Mouse (Mus musculus) cerebellum, adult 11 months (tissue): ENCODE results near the gene Cttn.

Source experiments
- DNase-seq: peaks from one replicate; pipeline ENCODE4 v3.0.0; 2022

Cttn gene

GRCm38 (mm10) chr7:144470545-144471059 is at the start of gene Cttn:
Gene Cttn, minus strand, starts transcription at chr7:144471009.
- DNase-seq, result peak; percentile 80

GRCm38 (mm10) chr7:144519852-144520251 is 49.0 kb upstream of the Cttn start:
- no peak for DNase-seq

GRCm38 (mm10) chr7:144516711-144517110 is 45.9 kb upstream of the Cttn start:
- DNase-seq, result no peak

- no peak for DNase-seq
Observed at GRCm38 (mm10) chr7:144509090-144509489, 38.3 kb upstream of the Cttn start.

GRCm38 (mm10) chr7:144506807-144507206 is 36.0 kb upstream of the Cttn start:
- no peak for DNase-seq

GRCm38 (mm10) chr7:144503959-144504358 is 33.1 kb upstream of the Cttn start:
- DNase-seq, result no peak

GRCm38 (mm10) chr7:144492931-144493330 is 22.1 kb upstream of the Cttn start:
- DNase-seq, result no peak

GRCm38 (mm10) chr7:144490201-144490873 is 19.5 kb upstream of the Cttn start:
- DNase-seq, result no peak

- no peak for DNase-seq
Observed at GRCm38 (mm10) chr7:144489067-144489774, 18.4 kb upstream of the Cttn start.

GRCm38 (mm10) chr7:144480314-144480713 is 9.5 kb upstream of the Cttn start:
- no peak for DNase-seq

- DNase-seq, result no peak
Observed at GRCm38 (mm10) chr7:144479569-144479968, 8.8 kb upstream of the Cttn start.

GRCm38 (mm10) chr7:144475741-144476140 is 4.9 kb upstream of the Cttn start:
- no peak for DNase-seq

- no peak for DNase-seq
Observed at GRCm38 (mm10) chr7:144473486-144473885, 2.7 kb upstream of the Cttn start.

- no peak for DNase-seq
Observed at GRCm38 (mm10) chr7:144471103-144471502, 294 bp upstream of the Cttn start.

- peak; percentile 16 for DNase-seq
Observed at GRCm38 (mm10) chr7:144469908-144470544, 783 bp downstream of the Cttn start.

GRCm38 (mm10) chr7:144469181-144469641 is 1.6 kb downstream of the Cttn start:
- peak; percentile 10 for DNase-seq

- DNase-seq, result no peak
Observed at GRCm38 (mm10) chr7:144468741-144469140, 2.1 kb downstream of the Cttn start.

GRCm38 (mm10) chr7:144462577-144462976 is 8.2 kb downstream of the Cttn start:
- no peak for DNase-seq

- no peak for DNase-seq
Observed at GRCm38 (mm10) chr7:144461246-144461902, 9.4 kb downstream of the Cttn start.

GRCm38 (mm10) chr7:144458881-144459280 is 11.9 kb downstream of the Cttn start:
- DNase-seq, result no peak

- no peak for DNase-seq
Observed at GRCm38 (mm10) chr7:144450661-144451060, 20.1 kb downstream of the Cttn start.

- peak; percentile 64 for DNase-seq
Observed at GRCm38 (mm10) chr7:144449637-144450570, 20.9 kb downstream of the Cttn start.
